Mouse (Mus musculus): ENCODE data around the gene Hps3. TPM values are rescaled to one million over a fixed set of nuclear protein-coding genes. Genes with fewer than 3 reads are reported as not detected.
"Not testable (repeated sequence)": the region's sequence is repeated elsewhere in the genome, so short reads cannot be mapped to it uniquely, and the experiment has no call there.

Hps3 gene
- 11.1 and 14.3 TPM in 2 replicates for polyA plus RNA-seq (2014; fragmentation: Nextera tagmentation; extraction: Ambion mirVana)

DNA sequence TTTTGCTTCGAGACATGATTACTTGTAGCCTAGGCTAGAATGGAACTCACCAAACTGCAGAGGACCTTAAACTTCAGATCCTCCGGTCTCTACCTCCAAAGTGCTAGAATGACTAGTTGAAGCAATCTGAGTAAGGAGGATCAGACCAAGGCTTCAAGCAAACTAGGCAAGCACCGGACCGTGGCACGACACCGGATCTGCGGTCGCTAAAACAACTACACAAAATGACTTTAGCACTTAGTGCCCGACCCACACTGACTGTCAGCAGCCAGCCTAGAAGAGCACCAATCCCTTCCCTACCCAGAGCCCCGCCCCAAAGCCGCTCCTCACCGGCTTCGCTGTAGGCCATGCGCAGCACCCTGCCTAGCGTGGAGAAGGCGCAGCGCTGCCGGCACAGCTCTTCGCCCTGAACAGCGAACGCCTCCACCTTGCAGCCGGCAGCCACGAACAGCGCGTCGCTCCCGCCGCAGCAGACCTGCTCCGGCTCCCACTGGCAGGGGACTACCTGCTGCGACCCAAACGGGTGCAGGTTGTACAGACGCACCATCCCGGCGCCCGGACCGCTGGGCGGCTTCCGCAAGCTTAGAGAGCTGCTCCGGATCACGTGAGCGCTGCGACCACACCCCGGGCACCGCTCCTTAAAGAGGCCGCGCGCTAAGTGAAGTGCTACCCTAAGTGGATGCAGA, at the start of gene Hps3:
Hps3 (minus strand) TSS at position 597 of the 686 bp plus-strand sequence.
- H3K36me3 ChIP-seq (ENCODE audit: control insufficient read depth, insufficient read depth, low read length), result no peaks in the 10 kb centered on the region
- H3K27me3 ChIP-seq (ENCODE audit: control insufficient read depth, insufficient read depth, low read length), result no peaks in the 10 kb centered on the region
- peak within 1 kb of the TSS; percentile 71 for H3K9ac ChIP-seq (replicated peaks; ENCODE audit: low read length)
- DNase-seq, result peak; percentile 92
- peak within 1 kb of the TSS; percentile 74 for H3K27ac ChIP-seq (replicated peaks; ENCODE audit: low read depth, low read length)
- no peaks in the 10 kb centered on the region for H3K9me3 ChIP-seq (ENCODE audit: control insufficient read depth, low read length)
- H3K4me3 ChIP-seq (replicated peaks; ENCODE audit: low read depth, low read length), result peak within 1 kb of the TSS; percentile 86
- H3K4me1 ChIP-seq (ENCODE audit: control insufficient read depth, insufficient read depth, low read length), result 0 out of 2 replicates have a peak, but pooled peaks cover 3% of the 10 kb centered on the region
- peak; percentile 98 for ATAC-seq (ENCODE audit: low FRiP score, low TSS enrichment)
- peak within 1 kb of the TSS; percentile 80 for H3K4me2 ChIP-seq (ENCODE audit: low read length)
- WGBS, result under 1% methylated on average over 47 of the region's 47 CpGs

DNA sequence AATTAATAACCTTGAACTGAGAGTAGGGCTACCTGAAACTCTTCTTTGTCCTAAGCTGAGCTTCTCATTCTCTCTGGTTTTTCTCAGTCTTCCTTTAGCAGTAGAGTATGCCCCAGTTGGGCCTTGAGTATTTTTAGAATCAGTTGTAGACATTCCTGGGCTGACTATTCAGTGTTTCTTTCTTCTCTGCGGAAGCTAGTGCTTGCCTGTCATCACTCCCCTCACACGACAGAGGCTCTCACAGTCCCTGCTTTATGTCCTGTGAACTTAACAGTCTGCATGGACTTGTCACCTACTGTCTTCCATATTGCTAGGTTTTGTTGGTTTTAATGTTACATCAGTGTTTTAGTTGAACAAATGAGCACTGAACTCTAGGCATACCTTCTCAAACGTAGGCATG, 47.0 kb upstream of the Hps3 start:
- Histone ChIP-seq H3K27ac (replicated peaks; ENCODE audit: low read depth, low read length) (no peak overlapping the region), H3K4me3 (replicated peaks; ENCODE audit: low read depth, low read length) (no peak overlapping the region), H3K9ac (replicated peaks; ENCODE audit: low read length) (no peak overlapping the region), H3K4me1 (ENCODE audit: control insufficient read depth, insufficient read depth, low read length) (no peaks in the 10 kb centered on the region), H3K9me3 (ENCODE audit: control insufficient read depth, low read length) (no peaks in the 10 kb centered on the region), H3K36me3 (ENCODE audit: control insufficient read depth, insufficient read depth, low read length) (peaks cover 36% of the 10 kb centered on the region), H3K27me3 (ENCODE audit: control insufficient read depth, insufficient read depth, low read length) (no peaks in the 10 kb centered on the region), H3K4me2 (ENCODE audit: low read length) (no peak overlapping the region)
- 90% methylated on average over 3 of the region's 3 CpGs for WGBS
- DNase-seq (no peak), ATAC-seq (ENCODE audit: low FRiP score, low TSS enrichment) (no peak)

DNA sequence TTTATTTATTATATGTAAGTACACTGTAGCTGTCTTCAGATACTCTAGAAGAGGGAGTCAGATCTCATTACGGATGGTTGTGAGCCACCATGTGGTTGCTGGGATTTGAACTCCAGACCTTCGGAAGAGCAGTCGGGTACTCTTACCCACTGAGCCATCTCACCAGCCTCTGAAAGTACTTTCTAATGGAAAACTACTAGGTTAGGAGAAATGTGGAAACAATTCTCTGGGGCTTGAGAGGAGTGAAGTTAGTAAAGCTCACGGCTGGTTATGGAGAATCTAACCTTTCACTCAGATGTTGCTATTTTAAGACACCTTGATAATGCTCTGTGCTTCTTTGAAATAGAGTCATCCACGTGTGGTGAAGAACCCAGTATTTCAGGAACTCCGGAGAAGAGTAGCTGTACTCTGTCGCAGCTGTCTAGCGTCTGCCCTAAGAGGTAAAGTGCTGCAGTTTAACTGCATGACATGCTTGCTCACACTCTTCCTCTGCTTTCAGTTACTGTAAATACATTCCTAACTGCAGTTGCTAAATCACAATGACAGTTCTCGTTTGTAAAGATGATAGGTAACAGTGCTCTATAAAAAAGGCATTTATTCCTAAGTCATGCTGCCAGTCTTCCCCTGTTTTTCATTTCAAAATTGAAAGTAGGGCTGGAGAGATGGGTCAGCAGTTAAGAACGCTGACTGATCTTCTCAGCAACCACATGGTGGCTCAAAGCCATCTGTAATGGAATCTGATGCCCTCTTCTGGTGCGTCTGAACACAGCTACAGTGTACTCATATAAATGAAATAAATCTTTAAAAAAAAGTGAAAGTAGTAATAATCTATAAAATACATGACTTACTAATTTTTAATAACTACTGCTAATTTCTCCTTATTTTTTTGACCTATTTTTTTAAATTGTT, 41.3 kb upstream of the Hps3 start:
- Histone ChIP-seq H3K4me1 (ENCODE audit: control insufficient read depth, insufficient read depth, low read length) (no peaks in the 10 kb centered on the region), H3K36me3 (ENCODE audit: control insufficient read depth, insufficient read depth, low read length) (peaks cover 33% of the 10 kb centered on the region), H3K9me3 (ENCODE audit: control insufficient read depth, low read length) (no peaks in the 10 kb centered on the region), H3K4me3 (replicated peaks; ENCODE audit: low read depth, low read length) (no peak overlapping the region), H3K27ac (replicated peaks; ENCODE audit: low read depth, low read length) (no peak overlapping the region), H3K9ac (replicated peaks; ENCODE audit: low read length) (no peak overlapping the region), H3K27me3 (ENCODE audit: control insufficient read depth, insufficient read depth, low read length) (no peaks in the 10 kb centered on the region), H3K4me2 (ENCODE audit: low read length) (no peak overlapping the region)
- WGBS, result 88% methylated on average over 11 of the region's 11 CpGs
- DNase-seq, result peak; percentile 2
- ATAC-seq (ENCODE audit: low FRiP score, low TSS enrichment), result no peak

DNA sequence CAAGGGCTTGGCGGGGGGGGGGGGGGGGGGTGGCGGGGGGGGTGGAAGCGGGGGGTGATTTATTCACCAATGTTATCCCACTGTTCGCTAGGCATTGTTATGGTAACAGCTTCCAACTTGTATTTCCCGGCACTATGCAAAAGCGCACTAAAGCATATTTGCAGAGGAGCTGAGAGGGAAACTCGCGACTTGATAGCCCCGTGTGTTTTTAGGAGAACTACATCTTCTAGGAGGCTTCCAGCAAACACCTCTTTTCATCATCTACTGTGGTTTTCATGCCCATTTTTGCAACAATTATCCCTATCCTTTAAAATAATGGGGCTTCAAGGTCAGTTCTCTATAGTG, 23.1 kb upstream of the Hps3 start:
- peaks cover 9% of the 10 kb centered on the region; the same call in 1 of the 2 replicates for H3K36me3 ChIP-seq (ENCODE audit: control insufficient read depth, insufficient read depth, low read length)
- H3K27ac ChIP-seq (replicated peaks; ENCODE audit: low read depth, low read length), result peak overlapping the region; percentile 78
- DNase-seq (peak; percentile 64), ATAC-seq (ENCODE audit: low FRiP score, low TSS enrichment) (no peak; the same call in 1 of the 2 replicates)
- peak overlapping the region; percentile 57 for H3K4me3 ChIP-seq (replicated peaks; ENCODE audit: low read depth, low read length)
- H3K27me3 ChIP-seq (ENCODE audit: control insufficient read depth, insufficient read depth, low read length), result no peaks in the 10 kb centered on the region
- H3K9me3 ChIP-seq (ENCODE audit: control insufficient read depth, low read length), result no peaks in the 10 kb centered on the region
- peak overlapping the region; percentile 64 for H3K4me2 ChIP-seq (ENCODE audit: low read length)
- peak overlapping the region; percentile 60 for H3K9ac ChIP-seq (replicated peaks; ENCODE audit: low read length)
- peaks cover 9% of the 10 kb centered on the region for H3K4me1 ChIP-seq (ENCODE audit: control insufficient read depth, insufficient read depth, low read length)
- under 1% methylated on average over 8 of the region's 9 CpGs for WGBS

DNA sequence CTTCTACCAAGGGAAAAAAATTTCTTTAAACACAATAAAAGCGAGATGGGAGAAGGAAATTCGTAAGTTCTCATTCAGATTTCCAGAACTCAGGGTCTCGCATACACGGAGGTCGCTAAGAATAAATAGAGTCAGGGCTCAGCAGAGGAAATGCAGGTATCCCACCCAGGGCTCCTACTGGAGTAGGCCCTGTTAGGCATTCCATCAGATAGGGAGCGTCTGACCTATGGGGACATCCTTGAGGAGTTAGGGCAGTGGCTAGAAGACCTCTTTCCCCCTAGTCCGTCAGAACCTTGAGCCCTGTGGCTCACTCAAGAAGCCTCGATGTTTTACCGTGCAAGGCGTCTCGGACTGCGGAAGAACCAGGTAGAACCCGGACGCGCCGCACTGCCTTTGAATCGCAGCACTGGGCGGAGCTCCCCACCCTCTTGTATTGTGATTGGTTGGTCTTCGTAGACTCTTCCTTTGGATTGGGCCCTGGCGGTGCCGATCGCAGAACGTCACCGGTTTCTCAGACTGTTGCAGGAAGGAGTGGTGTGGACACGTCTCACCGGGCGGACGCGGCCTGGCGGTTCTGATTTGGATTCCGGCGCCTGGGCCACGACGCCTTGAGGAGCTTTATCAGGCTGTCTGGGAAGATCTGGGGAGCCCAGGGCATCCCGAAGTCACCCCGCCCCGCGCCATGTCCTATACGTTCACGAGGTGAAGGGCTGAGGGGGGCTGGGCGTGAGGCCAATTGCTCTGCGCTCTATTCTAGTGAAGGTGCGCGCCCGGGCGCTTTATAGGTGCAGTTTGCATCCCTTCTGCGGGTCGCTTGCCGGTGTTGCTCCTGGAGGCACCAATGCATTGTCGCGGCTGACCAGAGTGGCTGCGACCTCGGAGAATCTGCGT, 22.4 kb upstream of the Hps3 start, which contains the start of gene Hltf:
Hltf (plus strand) TSS at position 506 of the 891 bp plus-strand sequence.
- Histone ChIP-seq H3K4me2 (ENCODE audit: low read length) (peak within 1 kb of the TSS; percentile 64), H3K9ac (replicated peaks; ENCODE audit: low read length) (peak within 1 kb of the TSS; percentile 60), H3K4me1 (ENCODE audit: control insufficient read depth, insufficient read depth, low read length) (peaks cover 9% of the 10 kb centered on the region), H3K9me3 (ENCODE audit: control insufficient read depth, low read length) (no peaks in the 10 kb centered on the region), H3K27me3 (ENCODE audit: control insufficient read depth, insufficient read depth, low read length) (no peaks in the 10 kb centered on the region), H3K36me3 (ENCODE audit: control insufficient read depth, insufficient read depth, low read length) (peaks cover 4% of the 10 kb centered on the region; the same call in 1 of the 2 replicates), H3K4me3 (replicated peaks; ENCODE audit: low read depth, low read length) (peak within 1 kb of the TSS; percentile 57), H3K27ac (replicated peaks; ENCODE audit: low read depth, low read length) (peak within 1 kb of the TSS; percentile 78)
- WGBS, result under 1% methylated on average over 51 of the region's 54 CpGs
- DNase-seq, result peak; percentile 96
- peak; percentile 100 for ATAC-seq (ENCODE audit: low FRiP score, low TSS enrichment)

DNA sequence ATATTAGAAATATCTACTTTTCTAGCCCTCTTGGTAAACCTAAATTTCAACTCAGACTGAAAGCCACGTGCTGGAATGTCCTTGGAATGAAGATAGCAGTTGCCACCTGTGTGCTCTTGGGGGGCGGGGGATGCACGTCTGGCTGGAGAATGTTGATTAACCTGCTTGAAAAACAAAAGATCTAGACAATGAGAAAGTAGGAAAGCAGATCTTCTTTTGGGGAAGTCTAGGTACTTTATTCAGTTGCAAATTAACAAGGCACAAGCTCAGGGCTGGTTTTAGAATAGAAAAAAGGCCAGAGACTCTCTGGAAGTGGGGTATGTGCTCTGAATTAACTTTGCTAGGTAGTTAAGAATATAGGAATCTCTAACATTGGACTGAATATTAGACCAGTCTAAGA, 9.6 kb upstream of the Hps3 start:
- H3K27me3 ChIP-seq (ENCODE audit: control insufficient read depth, insufficient read depth, low read length); ATAC-seq (ENCODE audit: low FRiP score, low TSS enrichment); H3K4me2 ChIP-seq (ENCODE audit: low read length); H3K4me1 ChIP-seq (ENCODE audit: control insufficient read depth, insufficient read depth, low read length); H3K27ac ChIP-seq (replicated peaks; ENCODE audit: low read depth, low read length); H3K36me3 ChIP-seq (ENCODE audit: control insufficient read depth, insufficient read depth, low read length); H3K9me3 ChIP-seq (ENCODE audit: control insufficient read depth, low read length); H3K4me3 ChIP-seq (replicated peaks; ENCODE audit: low read depth, low read length); H3K9ac ChIP-seq (replicated peaks; ENCODE audit: low read length); DNase-seq: not testable (repeated sequence)
- 65% methylated on average over 3 of the region's 3 CpGs for WGBS

DNA sequence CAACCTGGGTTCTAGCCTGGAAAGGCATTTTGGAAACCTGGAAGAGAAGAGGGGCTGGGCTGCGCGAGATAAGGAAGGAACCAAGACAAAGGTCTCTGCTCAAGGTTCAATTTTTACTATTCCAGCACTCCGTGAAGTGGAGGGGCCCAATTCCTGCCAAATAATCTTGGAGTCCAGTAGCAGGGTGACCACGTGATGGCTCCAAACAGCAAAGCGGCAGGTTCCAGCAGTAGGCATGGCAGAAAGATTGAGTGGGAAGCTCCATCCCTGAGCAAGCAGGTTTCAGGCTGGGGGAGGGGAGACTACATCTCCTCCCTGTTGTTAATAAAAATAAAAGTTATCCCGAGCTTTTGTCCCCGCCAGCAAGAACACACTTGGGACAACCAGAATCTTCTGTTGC, 6.3 kb upstream of the Hps3 start:
- not testable (repeated sequence) for H3K27ac ChIP-seq (replicated peaks; ENCODE audit: low read depth, low read length); H3K4me3 ChIP-seq (replicated peaks; ENCODE audit: low read depth, low read length); H3K27me3 ChIP-seq (ENCODE audit: control insufficient read depth, insufficient read depth, low read length); H3K4me2 ChIP-seq (ENCODE audit: low read length); H3K9ac ChIP-seq (replicated peaks; ENCODE audit: low read length); DNase-seq; ATAC-seq (ENCODE audit: low FRiP score, low TSS enrichment); H3K36me3 ChIP-seq (ENCODE audit: control insufficient read depth, insufficient read depth, low read length); H3K4me1 ChIP-seq (ENCODE audit: control insufficient read depth, insufficient read depth, low read length); H3K9me3 ChIP-seq (ENCODE audit: control insufficient read depth, low read length)
- WGBS, result 92% methylated on average over 7 of the region's 7 CpGs

DNA sequence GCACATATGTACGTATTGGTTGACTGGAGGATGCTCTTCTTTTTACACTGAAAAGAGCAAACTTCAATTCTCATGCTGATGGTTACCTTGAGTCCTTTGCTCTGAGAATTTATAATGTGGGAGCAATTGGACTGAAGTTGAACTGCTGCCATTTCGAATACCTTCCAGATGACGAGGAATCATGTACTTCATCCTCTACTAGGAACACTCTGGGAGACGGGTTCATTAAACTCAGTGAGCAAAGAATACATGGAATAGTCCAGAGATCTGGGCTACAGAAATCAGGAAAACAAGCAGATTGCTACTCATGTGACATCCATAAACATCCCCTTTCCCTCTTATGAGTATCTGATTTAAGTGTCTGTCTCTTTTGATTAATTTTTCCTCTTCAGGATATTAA, 954 bp upstream of the Hps3 start:
- H3K27me3 ChIP-seq (ENCODE audit: control insufficient read depth, insufficient read depth, low read length), result no peaks in the 10 kb centered on the region
- DNase-seq, result no peak
- H3K36me3 ChIP-seq (ENCODE audit: control insufficient read depth, insufficient read depth, low read length), result no peaks in the 10 kb centered on the region
- H3K9ac ChIP-seq (replicated peaks; ENCODE audit: low read length), result no peak overlapping the region
- H3K9me3 ChIP-seq (ENCODE audit: control insufficient read depth, low read length), result no peaks in the 10 kb centered on the region
- ATAC-seq (ENCODE audit: low FRiP score, low TSS enrichment), result no peak
- 83% methylated on average over 4 of the region's 4 CpGs for WGBS
- H3K27ac ChIP-seq (replicated peaks; ENCODE audit: low read depth, low read length), result no peak overlapping the region
- H3K4me1 ChIP-seq (ENCODE audit: control insufficient read depth, insufficient read depth, low read length), result 0 out of 2 replicates have a peak, but pooled peaks cover 3% of the 10 kb centered on the region
- H3K4me2 ChIP-seq (ENCODE audit: low read length), result peak overlapping the region; percentile 80; the same call in 1 of the 2 replicates
- no peak overlapping the region for H3K4me3 ChIP-seq (replicated peaks; ENCODE audit: low read depth, low read length)

All from midbrain, embryonic 14.5 days (tissue).